In the genomic region with DNA sequence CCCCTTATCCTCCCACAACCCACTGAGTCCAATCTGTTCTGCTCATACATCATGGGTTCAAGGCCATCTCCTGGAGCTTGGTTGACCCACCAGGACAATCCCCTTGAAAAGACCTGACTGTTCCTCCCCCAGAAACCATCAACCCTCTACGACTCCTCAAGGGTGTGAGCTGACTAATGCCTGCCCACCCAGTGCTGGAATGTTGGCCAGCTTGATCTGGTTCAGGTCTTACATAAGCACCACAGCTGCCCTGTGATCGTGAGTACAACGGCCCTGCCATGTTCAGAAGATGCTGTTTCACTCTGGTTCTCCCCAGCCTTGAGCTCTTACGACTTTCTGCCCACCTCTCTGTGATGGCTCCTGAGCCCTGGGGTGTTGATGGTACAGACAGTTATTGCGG, we compare ENCODE assay signal across 13 mouse cellular contexts.
"Had no signal": no experiment of that assay in that cellular context is flagged by ENCODE, and none has a peak within 500 bp of the region (broad histone marks: within the 10 kb centered on the region; RNA-seq: fewer than 3 reads in every experiment).

No protein-coding gene starts in this region.

- DNase-seq: layer of hippocampus, adult 9-11 months; layer of hippocampus, postnatal 36 days; lung, postnatal 14 days; midbrain, embryonic 14.5 days; thymus, postnatal 36 days had no signal

- H3K9me3 ChIP-seq: kidney, embryonic 15.5 days; limb, embryonic 15.5 days; liver, embryonic 12.5 days; lung, embryonic 15.5 days; midbrain, embryonic 10.5 days; neural tube, embryonic 15.5 days had no signal

- H3K9ac ChIP-seq: kidney, embryonic 15.5 days; limb, embryonic 15.5 days; liver, embryonic 12.5 days; lung, embryonic 15.5 days; neural tube, embryonic 15.5 days had no signal

- H3K4me2 ChIP-seq: kidney, embryonic 15.5 days; limb, embryonic 15.5 days; liver, embryonic 12.5 days; lung, embryonic 15.5 days; neural tube, embryonic 15.5 days had no signal

- H3K4me3 ChIP-seq: kidney, embryonic 15.5 days; limb, embryonic 15.5 days; liver, embryonic 12.5 days; lung, embryonic 15.5 days; midbrain, embryonic 10.5 days; myocyte; neural tube, embryonic 15.5 days had no signal

- H3K36me3 ChIP-seq: kidney, embryonic 15.5 days; limb, embryonic 15.5 days; liver, embryonic 12.5 days; lung, embryonic 15.5 days; midbrain, embryonic 10.5 days; neural tube, embryonic 15.5 days had no signal

- H3K27me3 ChIP-seq: kidney, embryonic 15.5 days; limb, embryonic 15.5 days; lung, embryonic 15.5 days; neural tube, embryonic 15.5 days had no signal

- ATAC-seq: intestine, embryonic 16.5 days; liver, embryonic 12.5 days had no signal

- H3K27ac ChIP-seq: kidney, embryonic 15.5 days; limb, embryonic 15.5 days; liver, embryonic 12.5 days; lung, embryonic 15.5 days; midbrain, embryonic 10.5 days; neural tube, embryonic 15.5 days had no signal
